Mouse (Mus musculus): Measurements from ENCODE around the gene Magi3. TPM values are rescaled to one million over a fixed set of nuclear protein-coding genes. Genes with fewer than 3 reads are reported as not detected.

The Magi3 gene
- polyA plus RNA-seq (2012; rRNA removed) = 1.8 and 2.2 TPM in 2 replicates

GRCm38 (mm10) chr3:104220295-104220965, at the start of gene Magi3:
Magi3 (minus strand) TSS chr3:104220374.

GRCm38 (mm10) chr3:103967861-103968691, 252.1 kb downstream of the Magi3 start, which contains the start of gene Phtf1:
Phtf1 (plus strand) TSS chr3:103968110.

Measured in stomach, adult 2 months (tissue).